Mouse (Mus musculus): ENCODE data around the gene Cep44.

Gene Cep44

DNA sequence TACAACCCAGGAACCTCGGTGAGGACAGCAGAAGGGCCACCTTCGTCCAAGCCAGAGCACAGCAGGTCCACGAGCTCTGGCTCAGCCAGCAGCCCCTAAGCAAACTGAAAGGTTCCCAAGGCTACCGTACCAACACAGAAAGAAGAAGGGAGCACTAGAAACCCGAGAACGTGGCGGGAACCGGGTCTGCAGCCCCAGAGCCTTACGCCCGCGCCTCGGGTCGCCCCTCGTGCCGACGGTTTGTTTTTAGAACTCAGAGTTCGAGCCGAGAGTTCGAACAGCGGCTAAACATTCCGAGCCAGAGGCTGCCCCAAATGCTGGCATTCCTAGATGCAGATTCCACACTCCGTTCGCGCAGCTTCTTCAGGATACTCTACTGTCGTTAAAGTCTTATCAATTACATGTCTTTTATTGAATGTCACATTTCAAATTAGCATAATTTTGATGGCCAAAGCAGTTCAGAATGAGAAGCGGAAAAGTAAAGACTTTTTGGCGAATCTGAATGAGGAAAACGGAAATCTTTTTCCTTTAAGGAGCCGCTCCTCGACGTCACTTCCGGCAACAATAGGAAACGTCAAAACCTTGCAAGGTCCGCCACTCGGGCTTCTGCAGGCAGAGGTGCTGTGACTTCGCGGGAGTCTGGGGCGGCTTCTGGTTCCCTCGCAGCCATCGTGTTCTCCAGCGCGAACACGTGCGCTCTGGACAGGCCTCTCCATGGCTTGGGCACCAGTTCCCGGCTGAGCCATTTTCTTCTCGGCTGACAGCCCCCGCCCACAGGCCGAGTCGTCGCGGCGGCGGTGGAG lies at the start of gene Cep44, which contains the start of gene Fbxo8:
Gene Cep44, minus strand, starts transcription at position 490 of the 803 bp plus-strand sequence.
Gene Fbxo8, plus strand, starts transcription at position 533 of the 803 bp plus-strand sequence.
- DNase-seq (ENCODE audit: low read depth, low spot score): peak; percentile 86

GRCm38 (mm10) chr8:56591502-56591901 lies 40.7 kb upstream of the Cep44 start:
- DNase-seq (ENCODE audit: low read depth, low spot score): no peak

- peak; percentile 17 for DNase-seq (ENCODE audit: low read depth, low spot score)
Measured at GRCm38 (mm10) chr8:56591084-56591483, 40.2 kb upstream of the Cep44 start.

- no peak for DNase-seq (ENCODE audit: low read depth, low spot score)
Measured at GRCm38 (mm10) chr8:56589004-56589403, 38.2 kb upstream of the Cep44 start.

- peak; percentile 22 for DNase-seq (ENCODE audit: low read depth, low spot score)
Measured at GRCm38 (mm10) chr8:56582841-56583240, 32.0 kb upstream of the Cep44 start.

DNA sequence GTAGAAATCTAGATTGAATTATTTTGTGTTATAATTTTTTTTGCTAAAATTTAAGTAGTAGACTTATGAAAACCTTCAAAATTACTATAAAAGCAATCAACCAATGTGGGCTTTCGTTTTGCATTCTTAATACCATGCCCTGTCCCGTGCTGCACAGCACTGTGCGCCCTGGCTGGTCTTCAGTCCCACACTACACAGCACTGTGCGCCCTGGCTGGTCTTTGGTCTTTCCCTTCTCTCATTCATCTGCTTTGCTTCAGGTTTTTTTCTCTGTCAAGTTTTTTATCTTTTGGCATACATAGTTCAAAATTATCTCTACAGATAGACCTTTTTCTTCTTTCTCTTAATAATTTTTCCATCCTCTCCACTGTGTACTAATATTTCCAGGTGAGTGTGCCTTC lies 30.1 kb upstream of the Cep44 start:
- no peak for DNase-seq (ENCODE audit: low read depth, low spot score)

DNA sequence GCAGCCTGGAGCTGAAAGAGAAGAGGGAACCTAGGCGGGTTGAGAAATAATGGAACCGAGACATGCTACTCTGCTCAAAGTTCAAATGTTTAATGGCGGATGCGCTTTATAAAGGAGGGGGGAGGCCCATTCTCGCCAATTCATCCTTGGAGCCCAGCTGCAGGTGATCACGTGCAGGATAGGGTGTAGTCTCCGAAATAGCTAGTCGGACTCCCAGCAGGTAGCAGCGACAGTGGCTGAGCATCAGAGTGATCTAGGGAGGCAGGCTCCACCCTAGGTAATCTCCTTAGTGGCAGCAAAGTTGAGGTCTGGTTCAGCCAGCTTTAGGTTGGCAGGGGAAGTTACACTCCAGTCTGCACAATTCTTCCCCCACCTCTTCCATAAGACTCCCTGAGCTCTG lies 16.0 kb upstream of the Cep44 start:
- DNase-seq (ENCODE audit: low read depth, low spot score): peak; percentile 74

DNA sequence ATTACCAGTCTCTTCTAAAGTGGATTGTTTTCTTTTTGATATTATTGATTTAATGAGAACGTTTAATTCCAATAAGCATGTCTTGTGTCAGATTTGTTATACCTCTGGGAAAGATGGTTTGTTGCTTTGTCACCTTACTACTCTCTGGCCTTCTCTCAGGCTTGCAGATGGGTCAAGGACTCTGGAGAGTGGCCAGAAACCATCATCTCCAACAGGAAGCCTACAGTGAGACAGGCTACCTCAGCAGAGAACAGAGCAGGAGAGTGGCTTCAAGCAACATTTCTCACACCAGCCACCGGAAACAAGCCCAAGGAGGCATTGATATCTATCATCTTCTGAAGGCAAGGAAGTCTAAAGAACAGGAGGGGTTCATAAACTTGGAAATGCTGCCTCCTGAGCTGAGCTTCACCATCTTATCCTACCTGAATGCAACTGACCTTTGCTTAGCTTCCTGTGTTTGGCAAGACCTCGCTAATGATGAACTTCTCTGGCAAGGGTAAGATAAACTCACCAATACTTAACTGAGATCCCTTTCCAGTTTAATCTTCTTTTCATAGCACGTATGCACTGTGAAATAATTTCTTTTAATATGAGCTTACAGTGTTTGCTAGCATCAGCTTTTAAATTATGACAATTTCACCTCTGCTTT lies 13.7 kb upstream of the Cep44 start:
- DNase-seq (ENCODE audit: low read depth, low spot score): no peak

GRCm38 (mm10) chr8:56552551-56553103 lies 1.8 kb upstream of the Cep44 start:
- no peak for DNase-seq (ENCODE audit: low read depth, low spot score)

- DNase-seq (ENCODE audit: low read depth, low spot score): no peak
Measured at GRCm38 (mm10) chr8:56552045-56552444, 1.2 kb upstream of the Cep44 start.

DNA sequence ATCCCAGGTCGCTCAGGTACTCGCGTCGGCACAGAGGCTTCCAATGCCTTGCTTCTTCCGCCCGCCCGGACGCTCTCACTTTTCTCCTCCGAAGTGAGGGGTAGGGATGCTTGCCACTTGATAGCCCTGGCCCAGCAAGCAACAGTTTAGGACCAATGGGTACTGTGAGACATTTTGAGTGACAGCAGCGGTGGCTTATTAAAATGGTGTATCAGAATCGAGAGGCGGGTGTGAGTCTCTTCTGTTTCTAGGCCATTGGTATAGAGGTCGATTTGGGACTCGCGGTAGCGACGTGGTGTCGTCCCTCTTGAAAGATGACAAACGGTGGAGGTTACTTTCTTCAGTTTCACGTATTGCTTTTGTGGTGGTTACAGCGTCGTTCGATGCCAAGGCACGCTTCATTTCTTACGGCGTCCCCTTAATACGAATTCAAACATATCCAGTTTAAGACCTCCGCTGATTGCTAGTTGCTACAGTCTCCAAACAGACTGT lies 560 bp upstream of the Cep44 start:
- DNase-seq (ENCODE audit: low read depth, low spot score): peak; percentile 96

DNA sequence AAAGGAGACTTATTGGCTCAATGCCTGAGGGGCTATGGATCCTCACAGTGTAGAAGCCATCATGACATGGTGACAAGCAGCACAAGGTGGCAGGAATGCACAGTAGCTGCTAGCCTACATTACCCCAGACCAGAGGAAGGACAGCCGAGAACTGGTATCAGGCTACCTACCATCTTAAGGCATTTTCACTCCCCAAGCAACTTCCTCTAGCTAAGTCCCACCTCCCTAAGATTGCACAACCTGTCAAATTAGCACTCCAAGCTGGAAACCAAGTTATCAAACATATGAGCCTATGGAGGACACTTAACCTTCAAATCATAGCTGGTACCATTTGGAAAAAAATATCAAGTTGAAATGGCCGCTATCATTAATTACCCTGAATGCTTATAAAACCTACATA lies 3.0 kb downstream of the Cep44 start:
- DNase-seq (ENCODE audit: low read depth, low spot score): no peak

- no peak for DNase-seq (ENCODE audit: low read depth, low spot score)
Measured at GRCm38 (mm10) chr8:56540706-56541105, 10.1 kb downstream of the Cep44 start.

DNA sequence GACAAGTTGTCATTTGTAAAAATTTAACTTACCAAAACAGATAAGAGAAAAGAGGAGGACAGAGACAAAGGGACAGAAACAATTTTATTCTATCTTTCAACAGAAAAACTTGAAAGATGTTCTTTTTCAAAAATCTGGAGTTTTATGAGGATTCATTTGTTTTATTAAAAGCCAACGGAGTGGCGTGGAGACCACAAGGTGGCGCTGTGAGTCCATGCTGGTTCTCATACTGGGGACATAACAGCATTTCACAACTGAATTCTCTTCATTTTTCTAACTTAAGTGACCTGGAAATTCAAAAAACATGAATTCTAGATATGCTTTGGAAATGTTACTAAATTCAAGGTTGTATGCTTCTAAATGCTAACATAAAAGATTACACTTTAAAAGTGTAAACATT lies 20.5 kb downstream of the Cep44 start:
- DNase-seq (ENCODE audit: low read depth, low spot score): peak; percentile 50

DNA sequence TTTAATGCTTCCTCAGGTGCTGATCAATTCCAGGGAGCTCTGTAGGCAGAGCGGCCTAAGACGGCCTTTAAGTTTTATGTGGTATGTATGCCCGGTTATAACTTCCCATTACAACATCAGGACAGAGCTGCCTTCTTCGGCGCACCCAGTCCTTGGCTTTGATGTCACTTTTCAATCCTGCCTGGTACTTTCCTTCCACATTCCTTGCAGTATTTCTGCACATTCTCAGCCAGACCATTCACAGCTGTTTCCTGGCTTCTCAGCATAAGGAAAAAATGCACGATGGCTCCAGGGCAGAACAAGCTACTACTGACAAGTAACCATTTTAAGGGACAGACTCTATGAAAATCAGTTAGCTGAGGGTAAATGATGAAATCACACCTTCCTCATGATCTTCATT lies 22.0 kb downstream of the Cep44 start:
- no peak for DNase-seq (ENCODE audit: low read depth, low spot score)

- DNase-seq (ENCODE audit: low read depth, low spot score): peak; percentile 17
Measured at GRCm38 (mm10) chr8:56521051-56521450, 29.8 kb downstream of the Cep44 start.

DNA sequence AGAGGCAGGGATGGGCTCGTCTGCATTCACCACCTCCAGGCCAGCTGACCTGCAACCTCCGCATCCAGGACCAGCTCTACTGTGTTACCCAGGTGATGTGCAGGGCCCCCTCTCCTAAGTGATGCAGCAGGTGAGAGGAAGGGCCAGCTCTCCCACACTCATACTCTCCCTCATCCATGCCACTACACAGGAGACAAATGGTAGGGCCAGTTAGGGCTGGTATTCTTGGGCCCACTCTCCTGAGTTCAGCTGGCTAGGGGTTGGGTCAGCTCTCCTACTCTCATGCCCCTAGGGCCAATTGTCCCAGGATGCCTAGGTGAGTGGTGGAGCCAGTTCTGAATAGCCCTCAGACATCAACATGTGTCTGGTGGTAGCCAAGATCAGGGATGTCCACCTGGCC lies 30.6 kb downstream of the Cep44 start:
- no peak for DNase-seq (ENCODE audit: low read depth, low spot score)

DNA sequence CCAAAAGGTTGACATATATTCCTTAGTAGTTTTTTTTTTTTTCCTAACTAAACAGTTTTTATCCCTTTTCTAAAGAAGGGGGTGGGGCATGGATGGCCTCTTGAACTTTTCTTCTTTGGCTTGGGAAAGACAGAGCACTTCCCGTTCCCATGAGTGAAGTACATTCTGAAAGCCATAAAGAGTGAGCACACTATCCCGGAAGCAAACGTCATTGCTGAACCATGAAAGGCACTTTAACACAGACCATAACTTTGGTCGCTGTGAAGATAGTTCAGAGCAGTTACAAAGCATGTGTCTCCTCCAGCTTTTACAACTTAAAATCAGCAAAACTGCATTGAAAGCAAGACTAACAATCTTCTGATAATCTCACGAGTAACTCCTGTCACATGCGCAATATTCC lies 32.0 kb downstream of the Cep44 start:
- DNase-seq (ENCODE audit: low read depth, low spot score): no peak

GRCm38 (mm10) chr8:56508952-56509479 lies 41.8 kb downstream of the Cep44 start:
- no peak for DNase-seq (ENCODE audit: low read depth, low spot score)

GRCm38 (mm10) chr8:56508318-56508951 lies 42.4 kb downstream of the Cep44 start:
- DNase-seq (ENCODE audit: low read depth, low spot score): no peak

GRCm38 (mm10) chr8:56501911-56502310 lies 48.9 kb downstream of the Cep44 start:
- no peak for DNase-seq (ENCODE audit: low read depth, low spot score)

- no peak for DNase-seq (ENCODE audit: low read depth, low spot score)
Measured at GRCm38 (mm10) chr8:56489496-56489895, 61.4 kb downstream of the Cep44 start.

Data from ES-CJ7 (cell line).